Mouse (Mus musculus) megakaryocyte, embryonic 14.5 days (primary cell): Measurements from ENCODE around the gene Ints1.

ENCODE experiments used
- FLI1 ChIP-seq: IDR thresholded peaks from 2 replicates; pipeline ENCODE4 v1.6.1; 2012; ENCODE audit warnings: low read length, inconsistent platforms, mixed read lengths
- GATA1 ChIP-seq: IDR thresholded peaks from 3 replicates; pipeline ENCODE4 v1.6.1; 2012; ENCODE audit warnings: mixed read lengths, low read length, inconsistent platforms, borderline replicate concordance

- no peak for TF ChIP-seq GATA1
- no peak for TF ChIP-seq FLI1
Observed at GRCm38 (mm10) chr5:139818056-139818455, 42.6 kb upstream of the Ints1 start.
